In genomic region chr2:152691564-152692217, GRCm38 (mm10) we compare ENCODE assay signal across 10 mouse cellular contexts. TPM values are rescaled to one million over a fixed set of nuclear protein-coding genes. Genes with fewer than 3 reads are reported as not detected.
DNase-seq lines count a peak whose midpoint lies in the region; ATAC-seq and TF ChIP-seq lines count a peak whose summit lies in the region.
"Had no signal": no experiment of that assay in that cellular context is flagged by ENCODE, and none has a peak within 500 bp of the region (broad histone marks: within the 10 kb centered on the region; RNA-seq: fewer than 3 reads in every experiment).

No protein-coding gene starts in this region.

- no peak overlapping the region for H3K4me3 ChIP-seq in heart, embryonic 14.5 days (ENCODE audit: control insufficient read depth in 1 of 2, insufficient read depth in 1 of 2, low read depth in 1 of 2, low read length in 2 of 2)
- H3K4me3 ChIP-seq in forebrain, embryonic 15.5 days = no peak overlapping the region
- H3K4me3 ChIP-seq: heart, embryonic 13.5 days; megakaryocyte, embryonic 14.5 days had no signal

- CTCF ChIA-PET in Patski (lab: Charles Lee) = interaction anchor here (1.2 to 3.4 kb wide), 7 partner anchors 9 to 138 kb away, joined by 3 to 15 read pairs (median 5); no protein-coding TSS in a partner anchor

- POLR2A ChIA-PET in Patski (lab: Charles Lee) = interaction anchor here (1.3 kb wide), 1 partner anchor 10 kb away, joined by 4 read pairs; no protein-coding TSS in a partner anchor

- TF ChIP-seq CTCF in Patski (IDR thresholded peaks at IDR 0.05) = no peak

- in situ Hi-C loops in Patski (cut with MboI; ENCODE audit: low pct_unique_long_range_greater_than_20kb) = loop anchor here (5.0 to 25.0 kb wide), 2 partner anchors 141 to 779 kb away; partner anchors contain the start of genes Angpt4 and Bcl2l1

- H3K9me3 ChIP-seq in heart, embryonic 14.5 days (ENCODE audit: control insufficient read depth, low read length) = 0 out of 2 replicates have a peak, but pooled peaks cover 4% of the 10 kb centered on the region
- H3K9me3 ChIP-seq in forebrain, embryonic 15.5 days = no peaks in the 10 kb centered on the region
- H3K9me3 ChIP-seq: megakaryocyte, embryonic 14.5 days had no signal

- no peaks in the 10 kb centered on the region for H3K27me3 ChIP-seq in heart, embryonic 14.5 days (ENCODE audit: control insufficient read depth, insufficient read depth, low read length)
- H3K27me3 ChIP-seq in Patski = no peaks in the 10 kb centered on the region
- no peaks in the 10 kb centered on the region for H3K27me3 ChIP-seq in forebrain, embryonic 15.5 days
- H3K27me3 ChIP-seq: heart, embryonic 13.5 days; megakaryocyte, embryonic 14.5 days had no signal

- no peak for ATAC-seq in heart, embryonic 14.5 days (ENCODE audit: insufficient number of reproducible peaks, insufficient read depth, low FRiP score, low read depth)
- ATAC-seq in Patski = peak; percentile 60
- ATAC-seq in forebrain, embryonic 15.5 days (replicated peaks) = no peak

- H3K27ac ChIP-seq in heart, embryonic 14.5 days (replicated peaks in 1 of 2; ENCODE audit: control insufficient read depth in 1 of 2, insufficient read depth in 1 of 2, low read depth in 2 of 2, low read length in 2 of 2) = peak overlapping the region in 1 of 2 experiments; percentile 24; a peak in 1 of 4 replicates
- H3K27ac ChIP-seq in forebrain, embryonic 15.5 days (replicated peaks) = 0 out of 2 replicates have a peak overlapping the region, but pooled peaks have one; percentile 8
- H3K27ac ChIP-seq: heart, embryonic 13.5 days had no signal

- 68% methylated on average over 7 of the region's 7 CpGs for WGBS in heart, embryonic 14.5 days
- WGBS in forebrain, embryonic 15.5 days = 79% methylated on average over 7 of the region's 7 CpGs

- H3K4me1 ChIP-seq in heart, embryonic 14.5 days (ENCODE audit: control insufficient read depth in 2 of 2, insufficient read depth in 2 of 2, low read length in 2 of 2) = peaks cover 4 to 11% of the 10 kb centered on the region in 2 experiments; a peak in 2 of 4 replicates
- H3K4me1 ChIP-seq in forebrain, embryonic 15.5 days = peaks cover 18% of the 10 kb centered on the region

- H3K4me2 ChIP-seq in heart, embryonic 14.5 days (ENCODE audit: low read length) = no peak overlapping the region
- H3K4me2 ChIP-seq in forebrain, embryonic 15.5 days (replicated peaks) = no peak overlapping the region
- H3K4me2 ChIP-seq: heart, embryonic 13.5 days had no signal

- H3K9ac ChIP-seq in heart, embryonic 14.5 days (ENCODE audit: low read length) = peak overlapping the region; percentile 25; the same call in 1 of the 2 replicates
- H3K9ac ChIP-seq in forebrain, embryonic 15.5 days (replicated peaks) = no peak overlapping the region
- H3K9ac ChIP-seq: heart, embryonic 13.5 days had no signal

- no peak for DNase-seq in heart, postnatal 4 days
- DNase-seq in Patski (ENCODE audit: low read depth, low spot score) = no peak
- peak; percentile 69 for DNase-seq in lung, postnatal 36 days
- DNase-seq in layer of hippocampus, postnatal 25 days (ENCODE audit: extremely low spot score in 1 of 2, low spot score in 1 of 2) = no peak
- no peak for DNase-seq in frontal cortex, postnatal 14 days (ENCODE audit: low spot score in 2 of 2)
- DNase-seq in c-Kit-positive CD71-positive TER-119-positive erythroid progenitor cells, embryonic 14.5 days (ENCODE audit: low spot score) = no peak

- peaks cover 70% of the 10 kb centered on the region for H3K36me3 ChIP-seq in heart, embryonic 14.5 days (ENCODE audit: control insufficient read depth, insufficient read depth, low read length)
- peaks cover 60% of the 10 kb centered on the region for H3K36me3 ChIP-seq in forebrain, embryonic 15.5 days

RNA-seq across cellular contexts. Expression of gene Mcts2, which starts 4.9 kb away (rescaled TPM):
- 20.8 and 25.6 TPM in 2 replicates for polyA plus RNA-seq in heart, embryonic 14.5 days (2014; fragmentation: Nextera tagmentation; extraction: Ambion mirVana)
- total RNA-seq in heart, postnatal 4 days (2021) = 10 to 100 TPM; 19.9 to 20.2 TPM
- 19.9 TPM for polyA plus RNA-seq in Patski (2021)
- 33.6 and 34.4 TPM in 2 replicates for polyA plus RNA-seq in forebrain, embryonic 15.5 days (2015; fragmentation: Nextera tagmentation; extraction: Ambion mirVana)
- total RNA-seq in layer of hippocampus, postnatal 25 days (2021) = 10 to 100 TPM; 21.2 to 22.8 TPM

RNA-seq across cellular contexts. Expression of gene H13, which starts 22.4 kb away (rescaled TPM):
- 70.6 and 74.6 TPM in 2 replicates for polyA plus RNA-seq in heart, embryonic 14.5 days (2014; fragmentation: Nextera tagmentation; extraction: Ambion mirVana)
- total RNA-seq in heart, postnatal 4 days (2021) = 10 to 100 TPM; 54.1 to 54.2 TPM
- polyA plus RNA-seq in Patski (2021) = 137 TPM
- 159 and 164 TPM in 2 replicates for polyA plus RNA-seq in forebrain, embryonic 15.5 days (2015; fragmentation: Nextera tagmentation; extraction: Ambion mirVana)
- total RNA-seq in layer of hippocampus, postnatal 25 days (2021) = 10 to 100 TPM; 78.4 to 81.8 TPM

RNA-seq across cellular contexts. Expression of gene Id1, which starts 44.4 kb away (rescaled TPM):
- polyA plus RNA-seq in heart, embryonic 14.5 days (2014; fragmentation: Nextera tagmentation; extraction: Ambion mirVana) = 56.8 and 61.1 TPM in 2 replicates
- total RNA-seq in heart, postnatal 4 days (2021) = 10 to 100 TPM; 71.8 to 76.6 TPM
- polyA plus RNA-seq in Patski (2021) = 117 TPM
- 26.3 and 32.0 TPM in 2 replicates for polyA plus RNA-seq in forebrain, embryonic 15.5 days (2015; fragmentation: Nextera tagmentation; extraction: Ambion mirVana)
- 10 to 100 TPM; 19.6 to 22.4 TPM for total RNA-seq in layer of hippocampus, postnatal 25 days (2021)
